Mouse (Mus musculus) lung, adult 10 weeks (tissue): ENCODE measurements around the gene Dhrs4. TPM values are rescaled to one million over a fixed set of nuclear protein-coding genes. Genes with fewer than 3 reads are reported as not detected.

ENCODE experiments used
- polyA plus RNA-seq: library from polyadenylated mRNA; stranded (reverse); fragments of 350-450 nt; fragmentation: Illumina TruSeq; extraction: RNeasy Lipid Tissue Mini Kit (QIAGEN cat#74804); gene quantifications from one replicate; pipeline ENCODE4 v1.2.3, GENCODE M21; 2014; ENCODE audit warnings: low read depth, low replicate concordance; ENCODE audit not compliant: insufficient read depth

The Dhrs4 gene
- polyA plus RNA-seq = 35.7 TPM

GRCm38 (mm10) chr14:55478651-55479599, at the start of gene Dhrs4:
Gene Dhrs4, plus strand, starts transcription at chr14:55478758.

GRCm38 (mm10) chr14:55490361-55491201, 12.0 kb downstream of the Dhrs4 start, which contains the start of gene Carmil3:
Gene Carmil3, plus strand, starts transcription at chr14:55490651.

GRCm38 (mm10) chr14:55510125-55510731, 31.7 kb downstream of the Dhrs4 start, which contains the start of gene Cpne6:
Gene Cpne6, plus strand, starts transcription at chr14:55510445.

GRCm38 (mm10) chr14:55524785-55525184, 46.2 kb downstream of the Dhrs4 start, which contains the start of gene Nrl:
Gene Nrl, minus strand, starts transcription at chr14:55524981.

Other genes with a start within 250 kb of the Dhrs4 start
- 0.28 TPM for gene Carmil3, start 11.9 kb downstream of the Dhrs4 start, polyA plus RNA-seq
- not detected for gene Cpne6, start 31.7 kb downstream of the Dhrs4 start, polyA plus RNA-seq
- gene Nrl, start 46.2 kb downstream of the Dhrs4 start, polyA plus RNA-seq = not detected
- gene Pck2, start 61.5 kb downstream of the Dhrs4 start, polyA plus RNA-seq = 18.9 TPM
- gene Dcaf11, start 81.2 kb downstream of the Dhrs4 start, polyA plus RNA-seq = 65.2 TPM
- gene A730061H03Rik, start 81.6 kb downstream of the Dhrs4 start, polyA plus RNA-seq = not detected
- 2.2 TPM for gene Fitm1, start 96.9 kb downstream of the Dhrs4 start, polyA plus RNA-seq
- gene Psme1, start 99.4 kb downstream of the Dhrs4 start, polyA plus RNA-seq = 221 TPM
- 18.4 TPM for gene Emc9, start 106.5 kb downstream of the Dhrs4 start, polyA plus RNA-seq
- gene Psme2, start 112.4 kb downstream of the Dhrs4 start, polyA plus RNA-seq = 255 TPM
- 18.9 TPM for gene Rnf31, start 113.0 kb downstream of the Dhrs4 start, polyA plus RNA-seq
- gene Irf9, start 124.8 kb downstream of the Dhrs4 start, polyA plus RNA-seq = 29.5 TPM
- 6.0 TPM for gene Rec8, start 139.3 kb downstream of the Dhrs4 start, polyA plus RNA-seq
- 21.4 TPM for gene Ipo4, start 157.2 kb downstream of the Dhrs4 start, polyA plus RNA-seq
- gene Gm49378, start 159.1 kb downstream of the Dhrs4 start, polyA plus RNA-seq = 0.34 TPM
- gene Tm9sf1, start 165.0 kb downstream of the Dhrs4 start, polyA plus RNA-seq = 41.1 TPM
- gene Tssk4, start 171.4 kb downstream of the Dhrs4 start, polyA plus RNA-seq = 0.25 TPM
- gene Mdp1, start 181.8 kb downstream of the Dhrs4 start, polyA plus RNA-seq = 36.9 TPM
- gene Gmpr2, start 193.2 kb downstream of the Dhrs4 start, polyA plus RNA-seq = 17.9 TPM
- gene Nedd8, start 193.4 kb downstream of the Dhrs4 start, polyA plus RNA-seq = 225 TPM
- 11.0 TPM for gene Tinf2, start 203.1 kb downstream of the Dhrs4 start, polyA plus RNA-seq
- gene Tgm1, start 235.2 kb downstream of the Dhrs4 start, polyA plus RNA-seq = 1.7 TPM
- 15.4 TPM for gene Rabggta, start 243.5 kb downstream of the Dhrs4 start, polyA plus RNA-seq